Comparison of ENCODE assay signal across 24 mouse cellular contexts in genomic region chrX:163875932-163876331, GRCm38 (mm10).
"Had no signal": no experiment of that assay in that cellular context is flagged by ENCODE, and none has a peak within 500 bp of the region (broad histone marks: within the 10 kb centered on the region; RNA-seq: fewer than 3 reads in every experiment).

No protein-coding gene starts in this region.

- H3K9me3 ChIP-seq: heart, embryonic 10.5 days; heart, embryonic 12.5 days; hindbrain, embryonic 10.5 days; hindbrain, embryonic 12.5 days; intestine, embryonic 15.5 days; limb, embryonic 13.5 days; limb, embryonic 15.5 days; liver, embryonic 12.5 days had no signal

- H3K9ac ChIP-seq: heart, embryonic 12.5 days; hindbrain, embryonic 12.5 days; hindbrain, embryonic 14.5 days; intestine, embryonic 15.5 days; limb, embryonic 13.5 days; limb, embryonic 15.5 days; liver, embryonic 12.5 days had no signal

- H3K4me1 ChIP-seq: hindbrain, embryonic 10.5 days; hindbrain, embryonic 12.5 days; intestine, embryonic 15.5 days; limb, embryonic 15.5 days; liver, embryonic 12.5 days had no signal

- ATAC-seq: hindbrain, embryonic 16.5 days; inflammation-experienced regulatory T-cells, adult 6 months; intestine, embryonic 15.5 days; intestine, postnatal 0 days; liver, embryonic 12.5 days had no signal

- H3K27me3 ChIP-seq: heart, embryonic 12.5 days; intestine, embryonic 15.5 days; liver, embryonic 12.5 days had no signal

- H3K27ac ChIP-seq: heart, embryonic 10.5 days; hindbrain, embryonic 10.5 days; hindbrain, embryonic 12.5 days; hindbrain, embryonic 14.5 days; intestine, embryonic 15.5 days; limb, embryonic 13.5 days; limb, embryonic 15.5 days; liver, embryonic 12.5 days had no signal

- H3K4me3 ChIP-seq: heart, embryonic 10.5 days; heart, embryonic 12.5 days; hindbrain, embryonic 10.5 days; hindbrain, embryonic 12.5 days; intestine, embryonic 15.5 days; limb, embryonic 13.5 days; limb, embryonic 15.5 days; liver, embryonic 12.5 days had no signal

- DNase-seq: gastrocnemius, postnatal 14 days; gastrocnemius, postnatal 36 days; heart, adult 18-20 months; heart, postnatal 10 days; heart, postnatal 4 days; kidney, adult 18-20 months; kidney, adult 8-10 months; kidney, postnatal 14 days; kidney, postnatal 36 days; layer of hippocampus, adult 9-11 months; layer of hippocampus, postnatal 36 days; left cerebral cortex, postnatal 4 days had no signal

- H3K36me3 ChIP-seq: heart, embryonic 10.5 days; heart, embryonic 12.5 days; hindbrain, embryonic 10.5 days; hindbrain, embryonic 12.5 days; intestine, embryonic 15.5 days; limb, embryonic 13.5 days; limb, embryonic 15.5 days; liver, embryonic 12.5 days had no signal

- H3K4me2 ChIP-seq: heart, embryonic 12.5 days; hindbrain, embryonic 12.5 days; hindbrain, embryonic 14.5 days; intestine, embryonic 15.5 days; limb, embryonic 13.5 days; limb, embryonic 15.5 days; liver, embryonic 12.5 days had no signal
